In the genomic region with DNA sequence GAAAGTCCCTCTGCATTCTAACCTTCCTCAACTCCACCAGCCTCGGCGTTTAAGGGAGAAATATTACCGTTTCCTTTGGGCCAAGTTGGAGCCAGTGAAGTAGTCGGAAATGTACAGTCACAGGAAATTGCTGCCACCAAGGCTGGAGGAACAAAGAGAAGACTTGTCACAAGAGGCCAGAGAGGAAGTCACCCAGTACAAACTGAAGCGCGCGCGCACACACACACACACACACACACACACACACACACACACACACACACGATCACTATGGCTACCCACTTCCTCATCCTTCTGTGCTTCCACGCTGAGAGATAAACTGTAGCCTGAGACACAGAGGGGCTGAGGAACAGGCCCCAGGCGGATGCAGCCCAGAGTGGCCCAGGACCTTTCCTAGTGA, we compare ENCODE assay signal across 9 mouse cellular contexts. TPM values are rescaled to one million over a fixed set of nuclear protein-coding genes. Genes with fewer than 3 reads are reported as not detected.
A peak's percentile ranks its signal among the peaks of the same experiment; 100 is the strongest.
DNase-seq lines count a peak whose midpoint lies in the region; ATAC-seq and TF ChIP-seq lines count a peak whose summit lies in the region.
"Had no signal": no experiment of that assay in that cellular context is flagged by ENCODE, and none has a peak within 500 bp of the region (broad histone marks: within the 10 kb centered on the region; RNA-seq: fewer than 3 reads in every experiment).

No protein-coding gene starts in this region.

- H3K36me3 ChIP-seq in lung, embryonic 14.5 days (ENCODE audit: insufficient read depth) = no peaks in the 10 kb centered on the region
- H3K36me3 ChIP-seq in splenic B cell, adult 2 months (ENCODE audit: control insufficient read depth, insufficient read depth, low read length, poor library complexity, severe bottlenecking) = no peaks in the 10 kb centered on the region

- intact Hi-C loops in left cerebral cortex, postnatal 10 days (cut with DNase I) = no loop called here

- no peak overlapping the region for H3K9ac ChIP-seq in lung, embryonic 14.5 days

- no peaks in the 10 kb centered on the region for H3K4me1 ChIP-seq in brown adipose tissue, adult 24 weeks (ENCODE audit: control insufficient read depth, insufficient read depth, insufficient read length, low read length)
- H3K4me1 ChIP-seq in lung, embryonic 14.5 days (ENCODE audit: insufficient read depth) = no peaks in the 10 kb centered on the region
- H3K4me1 ChIP-seq in cerebellum, adult 2 months (ENCODE audit: control insufficient read depth, insufficient read depth, low read length) = no peaks in the 10 kb centered on the region

- H3K4me2 ChIP-seq in lung, embryonic 14.5 days = no peak overlapping the region

- TF ChIP-seq POLR2A in cerebellum, adult 2 months (IDR thresholded peaks at IDR 0.05; ENCODE audit: borderline replicate concordance, insufficient read depth, low read length) = no peak

- peak overlapping the region; percentile 90 for H3K27ac ChIP-seq in brown adipose tissue, adult 24 weeks (replicated peaks; ENCODE audit: low read depth, low read length)
- no peak overlapping the region for H3K27ac ChIP-seq in lung, embryonic 14.5 days (ENCODE audit: low read depth)
- H3K27ac ChIP-seq in cerebellum, adult 2 months (ENCODE audit: insufficient read depth, low read length) = no peak overlapping the region

- H3K4me3 ChIP-seq in brown adipose tissue, adult 24 weeks (ENCODE audit: insufficient read depth, low read depth, low read length) = no peak overlapping the region
- no peak overlapping the region for H3K4me3 ChIP-seq in lung, embryonic 14.5 days (ENCODE audit: low read depth, low read length)
- H3K4me3 ChIP-seq in cerebellum, adult 2 months (replicated peaks; ENCODE audit: insufficient read depth, low read depth, low read length) = no peak overlapping the region
- H3K4me3 ChIP-seq: myocyte had no signal

- no peak for TF ChIP-seq CTCF in lung, embryonic 14.5 days (IDR thresholded peaks at IDR 0.05; ENCODE audit: low read depth)
- no peak for TF ChIP-seq CTCF in cerebellum, adult 2 months (IDR thresholded peaks at IDR 0.05; ENCODE audit: borderline replicate concordance, insufficient read depth, low read depth, low read length)

- ATAC-seq in hematopoietic stem cell, adult 5-6 weeks (replicated peaks in 1 of 2; ENCODE audit: insufficient read depth in 1 of 2, low FRiP score in 2 of 2, low TSS enrichment in 1 of 2, low read depth in 1 of 2, poor library complexity in 2 of 2, severe bottlenecking in 2 of 2) = peak; percentile 93 to 99
- ATAC-seq in lung, embryonic 14.5 days (ENCODE audit: insufficient read depth) = peak; percentile 78

- 30% methylated on average over 11 of the region's 11 CpGs for WGBS in lung, embryonic 14.5 days
- WGBS in cerebellum, adult 2 months = 68% methylated on average over 11 of the region's 11 CpGs

- H3K27me3 ChIP-seq in lung, embryonic 14.5 days (ENCODE audit: insufficient read depth, low read length) = no peaks in the 10 kb centered on the region
- no peaks in the 10 kb centered on the region for H3K27me3 ChIP-seq in splenic B cell, adult 2 months (ENCODE audit: control insufficient read depth, insufficient read depth, low read length, poor library complexity, severe bottlenecking)
- H3K27me3 ChIP-seq in cerebellum, adult 2 months (ENCODE audit: control insufficient read depth, insufficient read depth, low read length) = no peaks in the 10 kb centered on the region

- no peaks in the 10 kb centered on the region for H3K9me3 ChIP-seq in lung, embryonic 14.5 days (ENCODE audit: low read depth, low read length)

- DNase-seq in left cerebral cortex, postnatal 10 days (ENCODE audit: extremely low spot score in 1 of 2, low spot score in 2 of 2) = peak; percentile 29 to 40
- DNase-seq in left cerebral cortex, adult 11 months (ENCODE audit: low spot score) = no peak
- DNase-seq in lung, embryonic 14.5 days = peak; percentile 65
- peak; percentile 91 for DNase-seq in splenic B cell, adult 2 months (ENCODE audit: low read depth, low spot score)
- no peak for DNase-seq in cerebellum, adult 2 months
- no peak for DNase-seq in cerebellum, adult 9-11 months

RNA-seq across cellular contexts. Expression of gene Tyrobp, which starts 19.2 kb away (rescaled TPM):
- total RNA-seq in left cerebral cortex, postnatal 10 days (2021) = 10 to 100 TPM; 20.8 to 20.9 TPM
- 34.6 and 43.0 TPM in 2 replicates for polyA plus RNA-seq in brown adipose tissue, adult 24 weeks (2012; ENCODE audit: insufficient read depth, insufficient read length, missing spikeins)
- total RNA-seq in hematopoietic stem cell, adult 5-6 weeks (2017) = 50.4 and 134 TPM in 2 replicates
- 46.0 and 46.8 TPM in 2 replicates for polyA plus RNA-seq in lung, embryonic 14.5 days (2014; fragmentation: Nextera tagmentation; extraction: Ambion mirVana)
- polyA plus RNA-seq in cerebellum, adult 2 months (2012; rRNA removed) = 23.5 and 32.5 TPM in 2 replicates
- polyA plus RNA-seq: myocyte had no signal

RNA-seq across cellular contexts. Expression of gene Hcst, which starts 25.3 kb away (rescaled TPM):
- 1 to 10 TPM in 1 of 2 experiments, not detected in 1; 1.1 TPM for total RNA-seq in left cerebral cortex, postnatal 10 days (2021)
- polyA plus RNA-seq in brown adipose tissue, adult 24 weeks (2012; ENCODE audit: insufficient read depth, insufficient read length, missing spikeins) = 2.5 and 2.8 TPM in 2 replicates
- 11.6 and 14.3 TPM in 2 replicates for total RNA-seq in hematopoietic stem cell, adult 5-6 weeks (2017)
- polyA plus RNA-seq in lung, embryonic 14.5 days (2014; fragmentation: Nextera tagmentation; extraction: Ambion mirVana) = 1.5 and 2.0 TPM in 2 replicates
- 0.34 and 0.84 TPM in 2 replicates for polyA plus RNA-seq in cerebellum, adult 2 months (2012; rRNA removed)
- polyA plus RNA-seq: myocyte had no signal

RNA-seq across cellular contexts. Expression of gene Nfkbid, which starts 27.2 kb away (rescaled TPM):
- 1 to 10 TPM; 2.7 to 3.6 TPM for total RNA-seq in left cerebral cortex, postnatal 10 days (2021)
- polyA plus RNA-seq in brown adipose tissue, adult 24 weeks (2012; ENCODE audit: insufficient read depth, insufficient read length, missing spikeins) = 0.67 and 1.6 TPM in 2 replicates
- 40.3 and 45.4 TPM in 2 replicates for total RNA-seq in hematopoietic stem cell, adult 5-6 weeks (2017)
- 1.7 and 2.0 TPM in 2 replicates for polyA plus RNA-seq in lung, embryonic 14.5 days (2014; fragmentation: Nextera tagmentation; extraction: Ambion mirVana)
- polyA plus RNA-seq in cerebellum, adult 2 months (2012; rRNA removed) = 5.1 and 5.4 TPM in 2 replicates

RNA-seq across cellular contexts. Expression of gene Lrfn3, which starts 31.8 kb away (rescaled TPM):
- 10 to 100 TPM; 48.1 to 48.2 TPM for total RNA-seq in left cerebral cortex, postnatal 10 days (2021)
- polyA plus RNA-seq in brown adipose tissue, adult 24 weeks (2012; ENCODE audit: insufficient read depth, insufficient read length, missing spikeins) = 0.67 and 2.4 TPM in 2 replicates
- total RNA-seq in hematopoietic stem cell, adult 5-6 weeks (2017) = not detected in 2 replicates
- polyA plus RNA-seq in lung, embryonic 14.5 days (2014; fragmentation: Nextera tagmentation; extraction: Ambion mirVana) = 3.4 and 3.7 TPM in 2 replicates
- polyA plus RNA-seq in cerebellum, adult 2 months (2012; rRNA removed) = 20.4 and 22.1 TPM in 2 replicates

RNA-seq across cellular contexts. Expression of gene Aplp1, which starts 51.0 kb away (rescaled TPM):
- total RNA-seq in left cerebral cortex, postnatal 10 days (2021) = 100 to 1,000 TPM; 937 to 959 TPM
- polyA plus RNA-seq in brown adipose tissue, adult 24 weeks (2012; ENCODE audit: insufficient read depth, insufficient read length, missing spikeins) = 0.44 and 0.92 TPM in 2 replicates
- not detected in 2 replicates for total RNA-seq in hematopoietic stem cell, adult 5-6 weeks (2017)
- polyA plus RNA-seq in lung, embryonic 14.5 days (2014; fragmentation: Nextera tagmentation; extraction: Ambion mirVana) = 22.3 and 22.6 TPM in 2 replicates
- polyA plus RNA-seq in cerebellum, adult 2 months (2012; rRNA removed) = 782 and 892 TPM in 2 replicates

Comparison
In these comparisons a context has a peak if more than half of its experiments do, and no peak if none do; other contexts are left out.
1. DNase-seq: peak in left cerebral cortex, postnatal 10 days (2 of 2), lung, embryonic 14.5 days (single experiment) and splenic B cell, adult 2 months (single experiment); none in left cerebral cortex, adult 11 months (single experiment), cerebellum, adult 2 months (0 of 2) and cerebellum, adult 9-11 months (single experiment).